ENCODE assay signal across 8 mouse cellular contexts in genomic region chr8:83260418-83261215, GRCm38 (mm10). TPM values are rescaled to one million over a fixed set of nuclear protein-coding genes. Genes with fewer than 3 reads are reported as not detected.
DNase-seq lines count a peak whose midpoint lies in the region; ATAC-seq and TF ChIP-seq lines count a peak whose summit lies in the region.

No protein-coding gene starts in this region.

- no peak overlapping the region for H3K9ac ChIP-seq in embryonic facial prominence, embryonic 14.5 days (ENCODE audit: low read depth, low read length)
- H3K9ac ChIP-seq in neural tube, embryonic 13.5 days: no peak overlapping the region

- peaks cover 6% of the 10 kb centered on the region for H3K27me3 ChIP-seq in G1E (ENCODE audit: insufficient read depth, low read length)
- H3K27me3 ChIP-seq in embryonic facial prominence, embryonic 14.5 days (replicated peaks; ENCODE audit: control insufficient read depth, insufficient read depth, low read length): no peaks in the 10 kb centered on the region
- no peaks in the 10 kb centered on the region for H3K27me3 ChIP-seq in neural tube, embryonic 13.5 days

- H3K27ac ChIP-seq in bone marrow macrophage, adult 2 months (ENCODE audit: insufficient read depth, low read depth, low read length): no peak overlapping the region
- H3K27ac ChIP-seq in embryonic facial prominence, embryonic 14.5 days (replicated peaks; ENCODE audit: low read depth, low read length): no peak overlapping the region
- no peak overlapping the region for H3K27ac ChIP-seq in neural tube, embryonic 13.5 days (replicated peaks)

- 67% methylated on average over 16 of the region's 16 CpGs for WGBS in embryonic facial prominence, embryonic 14.5 days
- 73% methylated on average over 16 of the region's 16 CpGs for WGBS in neural tube, embryonic 13.5 days

- H3K9me3 ChIP-seq in G1E (replicated peaks): no peaks in the 10 kb centered on the region
- H3K9me3 ChIP-seq in embryonic facial prominence, embryonic 14.5 days (ENCODE audit: control insufficient read depth, low read length): no peaks in the 10 kb centered on the region
- no peaks in the 10 kb centered on the region for H3K9me3 ChIP-seq in neural tube, embryonic 13.5 days

- peak; percentile 70 for ATAC-seq in G1E (ENCODE audit: extremely low read depth, insufficient number of reproducible peaks, low FRiP score, poor library complexity, severe bottlenecking)
- ATAC-seq in embryonic facial prominence, embryonic 14.5 days (ENCODE audit: low read depth): peak; percentile 89
- peak; percentile 88 for ATAC-seq in neural tube, embryonic 13.5 days (ENCODE audit: low read depth)

- TF ChIP-seq CTCF in G1E (IDR thresholded peaks at IDR 0.05; ENCODE audit: low read depth, low read length): peak; percentile 84
- TF ChIP-seq CTCF in bone marrow macrophage, adult 2 months (IDR thresholded peaks at IDR 0.05; ENCODE audit: low read depth, low read length): peak; percentile 71

- no peaks in the 10 kb centered on the region for H3K36me3 ChIP-seq in G1E (replicated peaks)
- 0 out of 2 replicates have a peak, but pooled peaks cover 7% of the 10 kb centered on the region for H3K36me3 ChIP-seq in embryonic facial prominence, embryonic 14.5 days (ENCODE audit: control insufficient read depth, insufficient read depth, low read length)
- H3K36me3 ChIP-seq in neural tube, embryonic 13.5 days: peaks cover 68% of the 10 kb centered on the region

- H3K4me1 ChIP-seq in G1E (ENCODE audit: insufficient read depth, low read depth, low read length): peaks cover 3% of the 10 kb centered on the region; the same call in 1 of the 2 replicates
- no peaks in the 10 kb centered on the region for H3K4me1 ChIP-seq in bone marrow macrophage, adult 2 months (ENCODE audit: control insufficient read depth, insufficient read depth, low read length)
- H3K4me1 ChIP-seq in embryonic facial prominence, embryonic 14.5 days (ENCODE audit: control insufficient read depth, insufficient read depth, low read length): no peaks in the 10 kb centered on the region
- H3K4me1 ChIP-seq in neural tube, embryonic 13.5 days (replicated peaks): no peaks in the 10 kb centered on the region

- H3K4me2 ChIP-seq in embryonic facial prominence, embryonic 14.5 days (ENCODE audit: low read depth, low read length): no peak overlapping the region
- no peak overlapping the region for H3K4me2 ChIP-seq in neural tube, embryonic 13.5 days

- DNase-seq in G1E (ENCODE audit: low spot score): peak; percentile 73
- peak; percentile 70 for DNase-seq in embryonic facial prominence, embryonic 14.5 days (ENCODE audit: low spot score)
- DNase-seq in heart, postnatal 25 days (ENCODE audit: low spot score): peak; percentile 8
- DNase-seq in kidney, postnatal 4 days: peak; percentile 61 to 71
- peak; percentile 24 to 50 for DNase-seq in lung, adult 18-20 months
- peak; percentile 74 for DNase-seq in thymus, postnatal 14 days

- no peak overlapping the region for H3K4me3 ChIP-seq in G1E (ENCODE audit: low read depth, low read length)
- no peak overlapping the region for H3K4me3 ChIP-seq in bone marrow macrophage, adult 2 months (ENCODE audit: insufficient read depth, low read length)
- no peak overlapping the region for H3K4me3 ChIP-seq in embryonic facial prominence, embryonic 14.5 days (ENCODE audit: low read depth, low read length)
- H3K4me3 ChIP-seq in neural tube, embryonic 13.5 days: no peak overlapping the region

- TF ChIP-seq POLR2A in bone marrow macrophage, adult 2 months (IDR thresholded peaks at IDR 0.05; ENCODE audit: borderline replicate concordance, low read depth, low read length): no peak

- intact Hi-C loops in heart, postnatal 25 days (cut with DNase I): loop anchor here (1.0 kb wide), 1 partner anchor 82 kb away; no protein-coding TSS in a partner anchor

RNA-seq across cellular contexts. Expression of gene Ucp1, which starts 29.5 kb away (rescaled TPM):
- total RNA-seq in G1E (2014; fragmentation: Nextera tagmentation) (not detected in 2 replicates), G1E (2017) (not detected in 2 replicates)
- not detected in 2 replicates for polyA plus RNA-seq in G1E (2012)
- polyA plus RNA-seq in bone marrow macrophage, adult 2 months (2012; ENCODE audit: insufficient read depth, insufficient read length, missing spikeins): 0.49 and 1.1 TPM in 2 replicates
- polyA plus RNA-seq in embryonic facial prominence, embryonic 14.5 days (2014; fragmentation: Nextera tagmentation; extraction: Ambion mirVana): 0.14 TPM in 1 of 2 replicates, not detected in the other
- total RNA-seq in heart, postnatal 25 days (2021): 10 to 100 TPM in 1 of 2 experiments, 1 to 10 TPM in 1; 8.2 to 10.2 TPM
- 0.11 and 0.23 TPM in 2 replicates for polyA plus RNA-seq in neural tube, embryonic 13.5 days (2015; fragmentation: Nextera tagmentation; extraction: Ambion mirVana)

Comparison
In these comparisons a context has a peak if more than half of its experiments do, and no peak if none do; other contexts are left out.
1. DNase-seq: peak in every context shown above with its lines; median percentile 74 in thymus, postnatal 14 days; 73 in G1E; 70 in embryonic facial prominence, embryonic 14.5 days; 66 in kidney, postnatal 4 days; 37 in lung, adult 18-20 months; 8 in heart, postnatal 25 days.